Mouse (Mus musculus): ENCODE results near the gene Ergic1. TPM values are rescaled to one million over a fixed set of nuclear protein-coding genes. Genes with fewer than 3 reads are reported as not detected.

Gene Ergic1
- total RNA-seq, 2 experiments from 2014 or later: 150 to 155 TPM

GRCm38 (mm10) chr17:26620786-26621766 is 59.8 kb downstream of the Ergic1 start:
- peak; percentile 56 to 66 for DNase-seq (ENCODE audit: low spot score in 2 of 2)

- no peak for DNase-seq (ENCODE audit: low spot score in 2 of 2)
Observed at GRCm38 (mm10) chr17:26621912-26622311, 60.6 kb downstream of the Ergic1 start.

- DNase-seq (ENCODE audit: low spot score in 2 of 2): no peak
Observed at GRCm38 (mm10) chr17:26623991-26624390, 62.7 kb downstream of the Ergic1 start.

- no peak for DNase-seq (ENCODE audit: low spot score in 2 of 2)
Observed at GRCm38 (mm10) chr17:26624999-26625398, 63.7 kb downstream of the Ergic1 start.

GRCm38 (mm10) chr17:26625521-26626010 is 64.3 kb downstream of the Ergic1 start:
- no peak for DNase-seq (ENCODE audit: low spot score in 2 of 2)

DNA sequence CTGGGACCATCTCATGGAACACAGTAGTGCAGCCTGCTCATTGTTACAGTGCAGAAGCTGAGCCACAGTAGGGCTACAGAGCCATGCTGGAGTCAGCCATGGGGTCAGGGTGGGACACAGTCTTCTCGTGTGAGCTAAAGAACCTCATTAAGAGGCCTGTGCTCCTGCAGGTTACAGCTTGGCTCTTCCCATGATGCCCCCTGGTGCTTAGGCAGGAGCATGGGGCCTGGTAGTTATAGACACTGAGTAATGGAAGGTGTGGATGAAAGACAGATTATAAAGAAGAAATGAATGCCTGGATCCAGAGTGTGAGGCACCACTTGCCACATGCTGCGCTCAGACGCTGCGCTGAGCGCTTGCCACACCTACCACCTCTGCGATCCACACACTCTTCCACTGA is 67.2 kb downstream of the Ergic1 start:
- DNase-seq (ENCODE audit: low spot score in 2 of 2): no peak

- no peak for DNase-seq (ENCODE audit: low spot score in 2 of 2)
Observed at GRCm38 (mm10) chr17:26628936-26629335, 67.6 kb downstream of the Ergic1 start.

DNA sequence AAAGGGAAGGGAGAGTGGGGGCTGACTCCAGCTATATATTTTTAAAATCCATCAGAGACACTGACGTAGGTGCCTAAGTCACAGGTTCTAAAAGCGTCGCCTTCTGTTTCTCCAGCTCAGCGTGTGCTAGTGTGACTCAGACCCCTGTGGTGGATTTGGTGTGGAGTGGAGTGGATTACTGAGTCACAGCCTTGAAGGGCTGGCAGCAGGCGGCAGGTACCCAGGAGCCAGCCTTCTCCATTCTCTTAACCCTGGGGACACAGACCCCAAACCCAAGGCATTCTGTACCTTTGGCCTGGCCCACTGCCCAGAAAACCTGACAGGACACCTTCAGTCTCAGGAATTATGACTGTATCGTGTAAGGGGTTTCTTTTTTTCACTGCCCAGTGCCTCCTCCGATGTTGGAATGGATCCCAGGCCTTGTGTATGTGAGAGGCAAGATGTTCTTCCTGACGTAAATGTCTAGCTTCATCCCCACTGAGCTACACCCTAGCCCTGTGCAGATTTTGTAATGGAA is 70.6 kb downstream of the Ergic1 start:
- peak; percentile 66 to 82 for DNase-seq (ENCODE audit: low spot score in 2 of 2)

- DNase-seq (ENCODE audit: low spot score in 2 of 2): no peak
Observed at GRCm38 (mm10) chr17:26633186-26633585, 71.9 kb downstream of the Ergic1 start.

DNA sequence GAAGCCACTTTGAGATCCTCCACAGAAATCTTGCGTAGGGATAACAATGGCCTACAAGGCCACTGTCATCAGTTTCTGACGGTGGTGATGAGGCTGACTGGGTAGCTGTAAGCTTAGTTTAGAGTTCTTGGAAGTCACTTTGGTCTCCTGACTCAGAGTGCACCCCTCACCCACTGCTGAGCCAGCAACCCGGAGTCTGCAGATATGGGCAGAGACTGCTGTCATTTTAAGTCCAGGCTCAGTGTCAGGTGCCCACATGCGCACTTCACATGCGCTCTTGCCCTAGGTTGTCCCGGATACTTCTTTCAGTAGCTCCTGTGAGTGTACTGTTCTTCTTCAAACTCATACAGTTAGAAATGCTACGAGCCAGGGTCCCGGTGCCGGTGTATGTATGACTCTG is 72.6 kb downstream of the Ergic1 start:
- no peak for DNase-seq (ENCODE audit: low spot score in 2 of 2)

- DNase-seq (ENCODE audit: low spot score in 2 of 2): no peak
Observed at GRCm38 (mm10) chr17:26634539-26634938, 73.2 kb downstream of the Ergic1 start.

GRCm38 (mm10) chr17:26635951-26636350 is 74.7 kb downstream of the Ergic1 start:
- no peak for DNase-seq (ENCODE audit: low spot score in 2 of 2)

DNA sequence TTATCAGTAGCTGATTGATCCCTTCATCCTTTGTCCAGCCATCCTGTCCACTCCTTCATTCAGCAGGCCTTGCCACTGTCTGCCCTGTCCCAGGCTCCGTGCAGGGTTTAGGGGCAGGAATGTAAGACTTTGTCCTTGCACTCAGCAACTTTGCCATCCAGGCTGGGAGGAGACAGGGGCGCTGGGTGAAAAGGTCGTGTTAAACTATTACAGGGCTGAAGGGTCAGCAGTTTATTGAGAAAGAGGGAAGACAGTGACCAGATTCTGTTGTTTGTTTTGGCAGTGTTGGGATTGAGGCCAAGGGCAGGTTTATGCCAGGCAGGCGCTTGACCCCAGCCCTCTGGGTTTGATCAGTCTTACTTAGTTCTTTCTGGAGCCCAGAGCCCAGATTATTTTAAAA is 76.6 kb downstream of the Ergic1 start:
- DNase-seq (ENCODE audit: low spot score in 2 of 2): no peak

DNA sequence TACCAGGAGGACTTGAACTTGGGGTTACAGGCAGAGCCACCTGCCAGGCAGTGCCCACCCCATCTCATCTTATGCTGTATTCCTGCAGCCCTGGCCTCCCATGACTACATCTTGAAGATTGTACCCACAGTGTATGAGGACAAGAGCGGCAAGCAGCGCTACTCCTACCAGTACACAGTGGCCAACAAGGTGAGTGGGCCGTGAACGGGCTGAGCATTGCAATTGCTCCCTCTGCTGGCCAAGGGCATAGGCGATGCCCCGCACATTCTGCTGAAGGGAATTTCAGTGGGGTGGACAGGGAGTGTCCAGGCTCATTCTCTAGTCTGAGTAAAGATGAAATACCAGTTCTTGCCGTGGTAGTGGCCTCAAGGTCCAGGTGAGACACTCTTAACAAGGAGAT is 77.4 kb downstream of the Ergic1 start:
- peak; percentile 74 to 87 for DNase-seq (ENCODE audit: low spot score in 2 of 2)

DNA sequence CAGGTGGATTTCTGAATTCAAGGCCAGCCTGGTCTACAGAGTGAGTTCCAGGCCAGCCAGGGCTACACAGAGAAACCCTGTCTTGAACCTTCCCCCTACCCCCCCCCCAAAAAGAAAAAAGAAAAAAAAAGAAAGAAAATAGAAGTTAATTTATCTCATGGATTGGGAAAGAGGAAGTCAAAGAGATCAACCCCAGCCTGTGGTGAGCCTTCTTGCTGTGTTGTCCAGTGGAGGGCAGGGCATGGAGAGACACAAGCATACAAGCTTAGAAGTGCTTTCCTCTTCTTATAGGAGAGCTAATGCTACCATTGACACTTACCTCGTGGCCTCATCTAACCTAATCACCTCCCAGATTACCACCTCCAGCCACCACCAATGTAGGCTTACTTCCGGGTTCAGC is 78.5 kb downstream of the Ergic1 start:
- DNase-seq (ENCODE audit: low spot score in 2 of 2): no peak

GRCm38 (mm10) chr17:26640286-26640740 is 79.0 kb downstream of the Ergic1 start:
- DNase-seq (ENCODE audit: low spot score in 2 of 2): no peak

GRCm38 (mm10) chr17:26643456-26643855 is 82.2 kb downstream of the Ergic1 start:
- no peak for DNase-seq (ENCODE audit: low spot score in 2 of 2)

DNA sequence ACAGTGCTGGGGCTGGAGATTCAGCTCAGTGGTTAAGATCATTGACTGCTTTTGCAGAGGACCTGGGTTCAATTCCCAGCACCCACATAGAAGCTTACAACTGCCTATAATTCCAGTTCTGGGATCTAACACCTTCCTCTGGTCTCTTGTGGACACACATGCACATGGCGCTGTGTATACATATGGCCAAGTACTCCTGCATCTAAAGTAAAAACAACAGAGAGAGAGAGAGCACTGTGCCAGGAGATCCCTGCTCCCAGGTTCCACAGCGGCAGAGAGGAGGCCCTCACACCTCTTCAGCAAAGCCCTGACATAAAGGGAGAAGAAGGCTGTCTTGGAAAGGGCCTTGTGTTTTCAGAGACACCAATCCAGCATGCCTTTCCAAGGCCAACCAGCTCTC is 82.7 kb downstream of the Ergic1 start:
- DNase-seq (ENCODE audit: low spot score in 2 of 2): no peak

DNA sequence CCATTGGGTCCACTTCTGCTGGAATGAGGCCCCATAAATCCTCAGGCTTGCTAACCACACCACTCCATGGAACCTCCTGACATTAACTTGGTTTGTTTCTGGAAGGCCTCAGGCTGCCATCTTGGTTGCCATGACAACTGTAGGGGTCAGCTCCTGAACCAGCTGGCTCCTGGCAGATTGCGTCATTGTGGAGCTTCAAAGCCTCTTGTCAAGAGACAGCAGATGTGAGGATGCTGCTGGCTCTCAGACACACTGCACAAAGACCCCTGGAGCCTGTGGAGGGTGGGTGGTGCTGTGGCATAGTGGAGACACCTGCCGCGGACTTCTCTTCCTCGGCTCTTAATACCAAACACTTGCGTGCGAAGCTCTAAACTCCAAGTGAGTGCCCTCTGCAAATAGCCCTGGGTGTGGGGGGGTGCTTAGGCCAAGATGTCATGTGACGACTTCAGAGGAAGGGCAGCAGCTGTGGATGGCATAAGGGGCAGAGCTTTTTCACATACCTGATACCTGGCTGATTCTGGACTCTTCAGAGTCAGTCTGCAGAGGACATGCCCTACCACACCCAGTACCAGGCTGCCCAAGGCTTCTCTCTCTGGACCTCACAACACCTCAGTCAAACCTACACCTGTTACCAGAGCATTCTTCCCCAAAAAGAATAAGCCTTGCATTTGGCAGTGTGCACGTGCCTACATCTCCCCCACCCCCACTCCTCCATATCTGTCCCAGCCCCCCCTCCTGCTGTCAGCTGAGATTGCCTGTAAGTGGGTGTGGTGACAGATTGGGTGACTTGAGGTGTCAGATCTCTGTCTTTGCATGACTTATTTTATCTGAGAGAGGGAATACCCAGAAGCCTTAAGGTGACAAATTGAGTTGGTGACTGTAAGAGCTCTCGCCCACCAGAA is 83.5 kb downstream of the Ergic1 start:
- DNase-seq (ENCODE audit: low spot score in 2 of 2): no peak

- DNase-seq (ENCODE audit: low spot score in 2 of 2): no peak
Observed at GRCm38 (mm10) chr17:26645411-26645854, 84.1 kb downstream of the Ergic1 start.

DNA sequence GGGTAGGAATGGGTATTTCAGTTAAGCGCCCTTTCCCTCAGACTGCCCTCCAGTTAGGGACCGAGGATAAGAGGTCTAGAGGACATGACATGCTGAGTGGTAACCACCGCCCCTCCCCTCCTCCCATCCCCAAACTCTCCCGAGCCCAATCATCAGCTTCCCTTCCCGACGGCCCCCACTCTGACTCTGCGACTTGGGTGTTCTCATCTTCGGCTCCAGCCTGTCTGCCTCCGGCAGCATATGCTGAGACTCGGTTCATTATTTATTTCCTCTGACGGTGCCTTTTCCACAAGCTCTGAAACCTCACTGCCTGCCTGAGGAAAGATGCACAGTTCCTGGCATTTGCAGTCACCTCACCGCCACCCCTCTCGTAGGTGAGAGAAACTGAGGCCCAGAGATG is 86.0 kb downstream of the Ergic1 start:
- DNase-seq (ENCODE audit: low spot score in 2 of 2): no peak
